Mouse (Mus musculus): Measurements from ENCODE around the gene Med27. TPM values are rescaled to one million over a fixed set of nuclear protein-coding genes. Genes with fewer than 3 reads are reported as not detected.

Gene Med27
- polyA plus RNA-seq, 1 experiment from 2014 or later = 68.3 TPM

- WGBS = 84% methylated on average over 5 of the region's 5 CpGs
- 0 out of 2 replicates have a peak, but pooled peaks cover 2% of the 10 kb centered on the region for H3K4me1 ChIP-seq (replicated peaks)
- no peaks in the 10 kb centered on the region for H3K36me3 ChIP-seq
- no peak overlapping the region for H3K9ac ChIP-seq
- H3K9me3 ChIP-seq = no peaks in the 10 kb centered on the region
- H3K4me2 ChIP-seq = no peak overlapping the region
- no peaks in the 10 kb centered on the region for H3K27me3 ChIP-seq
- no peak for ATAC-seq (ENCODE audit: low FRiP score, low read depth)
- no peak overlapping the region for H3K27ac ChIP-seq (replicated peaks)
- no peak overlapping the region for H3K4me3 ChIP-seq
These were observed 186.3 kb downstream of the Med27 start for GRCm38 (mm10) chr2:29532921-29533320.

DNA sequence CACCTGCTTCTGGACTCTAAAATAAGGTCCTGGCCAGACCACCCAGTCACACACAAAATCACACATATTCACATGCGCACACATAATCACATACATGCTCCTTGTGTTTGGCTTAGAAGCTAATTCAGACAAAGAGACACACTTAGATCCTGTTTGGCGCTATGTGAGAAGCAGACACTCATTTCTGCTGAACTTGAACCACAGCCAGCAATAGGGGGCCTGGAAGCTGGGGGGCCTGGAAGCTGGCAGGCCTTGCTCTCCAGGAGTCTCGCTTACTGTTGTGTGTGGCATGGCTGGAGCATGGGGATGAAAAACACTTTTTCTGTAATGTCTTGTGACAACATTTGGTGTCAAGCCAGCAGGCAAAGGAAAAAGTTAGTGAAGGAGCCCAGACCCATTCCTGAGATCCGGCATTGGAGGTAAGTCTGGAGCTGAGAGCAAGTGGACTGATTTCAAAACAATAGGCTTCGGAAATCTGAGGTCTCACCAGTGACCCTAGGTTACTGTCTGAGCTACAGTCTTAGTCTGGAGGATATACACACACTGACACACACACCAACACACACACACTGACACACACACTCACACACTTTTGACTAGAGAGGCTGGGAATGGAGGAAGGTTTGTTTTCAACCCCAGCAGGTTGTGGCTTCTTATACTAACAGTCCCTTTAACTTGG is 189.1 kb downstream of the Med27 start:
- no peak overlapping the region for H3K4me2 ChIP-seq
- H3K4me3 ChIP-seq = no peak overlapping the region
- 0 out of 2 replicates have a peak, but pooled peaks cover 2% of the 10 kb centered on the region for H3K4me1 ChIP-seq (replicated peaks)
- H3K36me3 ChIP-seq = no peaks in the 10 kb centered on the region
- 68% methylated on average over 5 of the region's 5 CpGs for WGBS
- H3K27me3 ChIP-seq = no peaks in the 10 kb centered on the region
- no peak overlapping the region for H3K27ac ChIP-seq (replicated peaks)
- H3K9me3 ChIP-seq = no peaks in the 10 kb centered on the region
- H3K9ac ChIP-seq = no peak overlapping the region
- no peak for ATAC-seq (ENCODE audit: low FRiP score, low read depth)

DNA sequence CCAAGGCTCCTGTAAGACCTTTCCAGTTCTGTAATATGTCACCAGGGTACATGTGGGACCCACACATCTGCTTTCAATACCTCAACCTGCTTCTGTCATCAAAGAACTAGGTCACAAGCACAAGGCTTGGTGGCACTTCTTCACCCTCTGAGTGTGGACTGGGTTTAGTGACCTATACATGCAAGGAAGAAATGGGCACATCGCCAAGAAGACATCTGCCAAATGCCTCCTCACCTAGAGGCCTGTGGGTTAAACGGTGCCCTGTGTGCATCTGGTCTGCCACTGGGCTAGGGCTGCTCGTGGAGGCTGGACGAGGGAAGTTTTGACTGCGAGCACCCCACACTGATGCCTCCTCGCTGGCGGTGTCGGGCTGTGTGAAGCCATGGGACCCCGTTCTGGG is 189.9 kb downstream of the Med27 start:
- no peak overlapping the region for H3K9ac ChIP-seq
- 82% methylated on average over 9 of the region's 9 CpGs for WGBS
- no peak overlapping the region for H3K4me2 ChIP-seq
- ATAC-seq (ENCODE audit: low FRiP score, low read depth) = no peak
- H3K9me3 ChIP-seq = no peaks in the 10 kb centered on the region
- no peak overlapping the region for H3K27ac ChIP-seq (replicated peaks)
- no peaks in the 10 kb centered on the region for H3K27me3 ChIP-seq
- H3K4me3 ChIP-seq = no peak overlapping the region
- 0 out of 2 replicates have a peak, but pooled peaks cover 2% of the 10 kb centered on the region for H3K4me1 ChIP-seq (replicated peaks)
- no peaks in the 10 kb centered on the region for H3K36me3 ChIP-seq

DNA sequence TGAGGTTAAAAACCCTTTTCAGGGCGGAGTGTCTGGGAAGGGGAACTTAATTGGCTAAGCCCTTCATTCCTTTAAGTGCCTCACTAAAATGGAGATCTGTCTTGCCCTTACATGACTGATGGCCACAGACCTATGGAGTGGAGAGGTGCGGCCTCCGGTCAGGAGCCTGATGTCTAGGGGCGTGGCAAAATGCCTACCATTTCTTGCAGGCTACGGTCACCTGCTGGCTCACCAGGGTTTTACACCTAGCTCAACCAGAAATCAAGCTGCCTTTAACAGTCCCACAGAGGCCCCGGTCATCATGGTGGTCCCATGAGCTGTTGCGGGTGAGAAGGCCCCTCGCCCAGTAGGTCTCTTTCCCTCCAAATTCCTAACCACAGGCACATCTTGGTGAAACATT is 190.7 kb downstream of the Med27 start:
- WGBS = 80% methylated on average over 8 of the region's 8 CpGs
- Histone ChIP-seq H3K9ac (no peak overlapping the region), H3K4me2 (no peak overlapping the region), H3K27ac (replicated peaks) (no peak overlapping the region), H3K9me3 (no peaks in the 10 kb centered on the region), H3K27me3 (no peaks in the 10 kb centered on the region), H3K36me3 (no peaks in the 10 kb centered on the region), H3K4me1 (replicated peaks) (0 out of 2 replicates have a peak, but pooled peaks cover 2% of the 10 kb centered on the region), H3K4me3 (no peak overlapping the region)
- ATAC-seq (ENCODE audit: low FRiP score, low read depth) = no peak

GRCm38 (mm10) chr2:29542039-29542438 is 195.4 kb downstream of the Med27 start:
- WGBS = 69% methylated on average over 13 of the region's 13 CpGs
- Histone ChIP-seq H3K27me3 (no peaks in the 10 kb centered on the region), H3K4me3 (no peak overlapping the region), H3K9me3 (no peaks in the 10 kb centered on the region), H3K4me2 (no peak overlapping the region), H3K27ac (replicated peaks) (no peak overlapping the region), H3K9ac (no peak overlapping the region), H3K4me1 (replicated peaks) (peaks cover 3% of the 10 kb centered on the region), H3K36me3 (no peaks in the 10 kb centered on the region)
- no peak for ATAC-seq (ENCODE audit: low FRiP score, low read depth)

- Histone ChIP-seq H3K4me3 (no peak overlapping the region), H3K27me3 (no peaks in the 10 kb centered on the region), H3K4me1 (replicated peaks) (peaks cover 4% of the 10 kb centered on the region), H3K4me2 (no peak overlapping the region), H3K36me3 (no peaks in the 10 kb centered on the region), H3K9me3 (no peaks in the 10 kb centered on the region), H3K27ac (replicated peaks) (no peak overlapping the region), H3K9ac (no peak overlapping the region)
- no peak for ATAC-seq (ENCODE audit: low FRiP score, low read depth)
- 27% methylated on average over 12 of the region's 12 CpGs for WGBS
These were observed 200.0 kb downstream of the Med27 start for GRCm38 (mm10) chr2:29546571-29546970.

- Histone ChIP-seq H3K4me2 (no peak overlapping the region), H3K27me3 (no peaks in the 10 kb centered on the region), H3K4me3 (no peak overlapping the region), H3K27ac (replicated peaks) (no peak overlapping the region), H3K36me3 (no peaks in the 10 kb centered on the region), H3K9me3 (no peaks in the 10 kb centered on the region), H3K4me1 (replicated peaks) (peaks cover under 1% of the 10 kb centered on the region), H3K9ac (no peak overlapping the region)
- 75% methylated on average over 7 of the region's 7 CpGs for WGBS
- ATAC-seq (ENCODE audit: low FRiP score, low read depth) = no peak
These were observed 205.4 kb downstream of the Med27 start for GRCm38 (mm10) chr2:29551816-29552585.

DNA sequence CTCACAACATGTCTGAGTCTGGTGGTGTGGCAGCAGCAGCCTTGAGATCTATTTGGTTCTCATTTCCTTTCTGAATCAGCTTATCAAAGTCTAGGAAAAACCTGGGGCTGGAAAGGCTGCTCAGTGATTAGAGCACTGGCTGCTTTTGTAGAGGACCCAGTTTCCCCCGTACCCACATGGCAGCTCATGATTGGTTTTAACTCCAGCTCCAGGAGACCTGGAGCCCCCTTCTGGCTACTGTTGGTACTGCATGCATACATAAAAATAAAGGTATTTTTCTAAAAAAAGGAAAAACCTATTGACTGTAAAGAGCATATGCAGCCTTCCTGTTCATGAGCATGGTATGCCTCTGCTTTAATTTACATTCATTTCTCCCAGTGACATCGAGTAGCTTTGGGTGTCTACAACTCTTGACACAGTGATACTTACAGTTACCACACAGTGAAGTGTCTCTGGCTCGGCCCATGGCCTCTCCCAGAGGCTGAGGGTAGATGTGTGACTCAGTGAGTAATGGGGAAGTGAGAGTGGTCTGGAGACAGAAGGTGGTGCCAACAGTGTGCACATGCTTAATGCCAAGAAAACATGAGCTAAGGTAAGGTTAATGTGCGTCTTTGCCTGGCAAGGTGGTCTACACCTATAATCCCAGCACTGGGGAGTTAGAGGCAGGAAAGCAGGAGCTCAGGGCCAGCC is 207.5 kb downstream of the Med27 start:
- no peaks in the 10 kb centered on the region for H3K9me3 ChIP-seq
- no peak overlapping the region for H3K4me3 ChIP-seq
- H3K9ac ChIP-seq = no peak overlapping the region
- no peaks in the 10 kb centered on the region for H3K36me3 ChIP-seq
- 70% methylated on average over 4 of the region's 4 CpGs for WGBS
- no peak for ATAC-seq (ENCODE audit: low FRiP score, low read depth)
- H3K27me3 ChIP-seq = no peaks in the 10 kb centered on the region
- H3K4me1 ChIP-seq (replicated peaks) = no peaks in the 10 kb centered on the region
- H3K4me2 ChIP-seq = no peak overlapping the region
- H3K27ac ChIP-seq (replicated peaks) = no peak overlapping the region

GRCm38 (mm10) chr2:29558561-29558960 is 211.9 kb downstream of the Med27 start:
- Histone ChIP-seq H3K27ac (replicated peaks) (no peak overlapping the region), H3K9me3 (no peaks in the 10 kb centered on the region), H3K4me1 (replicated peaks) (0 out of 2 replicates have a peak, but pooled peaks cover 3% of the 10 kb centered on the region), H3K9ac (no peak overlapping the region), H3K4me2 (no peak overlapping the region), H3K27me3 (no peaks in the 10 kb centered on the region), H3K36me3 (no peaks in the 10 kb centered on the region), H3K4me3 (no peak overlapping the region)
- ATAC-seq (ENCODE audit: low FRiP score, low read depth) = no peak
- 90% methylated on average over 6 of the region's 6 CpGs for WGBS

- 86% methylated on average over 3 of the region's 3 CpGs for WGBS
- Histone ChIP-seq H3K27ac (replicated peaks) (no peak overlapping the region), H3K4me3 (no peak overlapping the region), H3K9me3 (no peaks in the 10 kb centered on the region), H3K27me3 (no peaks in the 10 kb centered on the region), H3K36me3 (no peaks in the 10 kb centered on the region), H3K4me2 (no peak overlapping the region), H3K9ac (no peak overlapping the region), H3K4me1 (replicated peaks) (peaks cover 11% of the 10 kb centered on the region; the same call in 1 of the 2 replicates)
- ATAC-seq (ENCODE audit: low FRiP score, low read depth) = no peak
These were observed 213.3 kb downstream of the Med27 start for GRCm38 (mm10) chr2:29559955-29560354.

DNA sequence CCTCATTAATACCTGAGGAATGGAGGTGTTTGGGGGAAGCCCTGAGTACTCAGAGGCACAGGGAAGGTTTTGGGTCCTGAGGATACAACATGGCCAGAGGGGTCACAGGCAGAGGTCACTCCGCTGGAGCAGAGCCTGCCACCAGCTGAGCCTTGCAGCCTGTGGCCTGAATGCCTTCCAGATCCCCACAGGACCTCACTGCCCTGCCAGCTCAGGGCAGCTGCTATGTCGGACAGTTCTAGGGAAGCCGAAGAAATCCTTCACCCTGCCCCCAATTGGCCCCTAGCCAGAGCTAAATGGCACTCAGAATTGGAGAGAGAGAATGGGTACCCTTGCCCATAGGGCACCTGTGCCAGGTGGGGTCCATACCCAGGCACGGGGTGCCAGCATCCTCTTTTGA is 214.8 kb downstream of the Med27 start:
- H3K9ac ChIP-seq = no peak overlapping the region
- peaks cover 24% of the 10 kb centered on the region for H3K4me1 ChIP-seq (replicated peaks)
- no peaks in the 10 kb centered on the region for H3K27me3 ChIP-seq
- no peaks in the 10 kb centered on the region for H3K36me3 ChIP-seq
- WGBS = 72% methylated on average over 4 of the region's 4 CpGs
- H3K27ac ChIP-seq (replicated peaks) = no peak overlapping the region
- H3K9me3 ChIP-seq = no peaks in the 10 kb centered on the region
- no peak for ATAC-seq (ENCODE audit: low FRiP score, low read depth)
- no peak overlapping the region for H3K4me3 ChIP-seq
- H3K4me2 ChIP-seq = no peak overlapping the region

- H3K9ac ChIP-seq = no peak overlapping the region
- WGBS = 37% methylated on average over 7 of the region's 7 CpGs
- no peaks in the 10 kb centered on the region for H3K36me3 ChIP-seq
- no peak overlapping the region for H3K4me3 ChIP-seq
- no peaks in the 10 kb centered on the region for H3K9me3 ChIP-seq
- H3K27me3 ChIP-seq = no peaks in the 10 kb centered on the region
- 0 out of 2 replicates have a peak, but pooled peaks have one; percentile 43 for ATAC-seq (ENCODE audit: low FRiP score, low read depth)
- H3K27ac ChIP-seq (replicated peaks) = peak overlapping the region; percentile 30; the same call in 1 of the 2 replicates
- no peak overlapping the region for H3K4me2 ChIP-seq
- H3K4me1 ChIP-seq (replicated peaks) = peaks cover 24% of the 10 kb centered on the region
These were observed 217.4 kb downstream of the Med27 start for GRCm38 (mm10) chr2:29563986-29564385.

Measured in hindbrain, embryonic 15.5 days (tissue).